Mouse (Mus musculus) MEL-GATA-1-ER (cell line): ENCODE results near the gene Yipf2.
A peak's percentile ranks its signal among the peaks of the same experiment; 100 is the strongest.

Experiments
- DNase-seq: peaks from one replicate; pipeline ENCODE4 v3.0.0-alpha.2; 2012; ENCODE audit warnings: low read depth; ENCODE audit errors: extremely low read depth

The Yipf2 gene

DNA sequence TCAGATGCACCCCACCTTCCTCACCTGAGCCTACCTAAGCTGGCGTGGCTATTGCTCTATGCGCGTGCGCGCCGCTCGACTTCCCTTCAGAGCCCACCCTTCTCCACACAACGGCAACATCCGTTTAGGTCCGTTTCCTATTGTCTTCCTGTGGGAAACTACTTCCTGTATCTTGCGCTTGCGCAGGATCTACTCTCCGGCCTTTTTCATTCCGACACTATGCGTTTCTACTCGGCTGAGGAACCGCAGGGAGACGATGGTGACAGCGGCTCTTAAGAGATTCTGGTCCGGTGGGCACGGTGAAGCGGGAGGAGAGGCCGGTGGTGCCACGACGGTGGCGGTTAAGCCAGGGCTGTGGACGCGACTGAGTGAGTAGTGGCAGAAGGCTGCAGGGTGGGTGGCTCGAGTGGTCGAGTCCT is at the start of gene Yipf2, which contains the start of gene Timm29:
TSS of gene Yipf2 (minus strand) at position 126 of the 419 bp plus-strand sequence.
TSS of gene Timm29 (plus strand) at position 20 of the 419 bp plus-strand sequence.
- DNase-seq = peak; percentile 99

DNA sequence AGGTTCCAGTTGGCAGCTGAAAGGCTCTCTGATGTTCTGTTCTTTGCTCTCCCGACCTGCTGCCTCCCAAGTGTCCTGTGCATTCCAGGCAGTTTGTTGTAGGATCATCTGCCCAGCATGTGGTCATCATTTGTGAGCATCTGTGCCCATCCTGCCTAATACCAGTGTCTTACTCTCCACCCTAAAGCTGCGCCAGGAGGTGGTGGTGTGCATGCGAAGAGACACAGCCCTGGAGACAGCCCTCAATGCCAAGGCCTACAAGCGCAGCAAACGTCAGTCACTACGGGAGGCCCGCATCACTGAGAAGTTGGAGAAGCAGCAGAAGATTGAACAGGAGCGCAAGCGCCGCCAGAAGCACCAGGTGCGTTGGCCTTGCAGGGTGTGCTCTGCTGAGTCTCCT is 46.4 kb upstream of the Yipf2 start:
- no peak for DNase-seq

DNA sequence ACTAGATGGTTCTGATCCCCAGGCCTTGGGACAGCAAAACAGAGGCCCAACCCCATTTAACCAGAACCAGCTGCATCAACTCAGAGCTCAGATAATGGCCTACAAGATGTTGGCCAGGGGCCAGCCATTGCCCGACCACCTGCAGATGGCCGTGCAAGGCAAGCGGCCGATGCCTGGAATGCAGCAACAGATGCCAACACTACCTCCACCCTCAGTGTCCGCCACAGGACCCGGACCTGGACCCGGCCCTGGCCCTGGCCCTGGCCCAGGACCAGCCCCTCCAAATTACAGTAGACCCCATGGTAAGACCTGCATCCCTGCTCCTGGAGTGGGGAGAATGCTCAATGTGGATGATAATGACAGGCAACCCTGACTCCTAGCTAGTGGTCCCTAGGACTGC is 43.0 kb upstream of the Yipf2 start:
- no peak for DNase-seq

DNA sequence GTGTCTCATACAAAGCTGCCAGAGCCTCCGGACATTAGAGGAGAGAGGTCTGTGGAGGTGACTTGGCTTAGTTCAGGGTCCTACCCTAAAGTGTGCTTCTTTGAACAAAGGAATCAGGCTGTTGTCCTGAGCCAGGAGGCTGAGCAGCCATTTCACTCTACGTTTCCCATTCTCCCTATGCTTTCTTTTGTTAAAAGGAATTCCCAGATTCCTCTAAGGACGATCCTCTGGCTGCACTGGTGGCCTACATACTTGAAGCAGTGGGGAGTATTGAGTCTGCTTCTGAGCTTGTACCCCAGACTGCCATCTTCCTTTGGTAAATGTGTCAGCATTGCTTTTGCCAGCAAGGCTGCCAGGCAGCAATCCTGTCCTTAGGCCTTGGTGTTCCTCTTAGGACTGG is 40.5 kb upstream of the Yipf2 start:
- no peak for DNase-seq

DNA sequence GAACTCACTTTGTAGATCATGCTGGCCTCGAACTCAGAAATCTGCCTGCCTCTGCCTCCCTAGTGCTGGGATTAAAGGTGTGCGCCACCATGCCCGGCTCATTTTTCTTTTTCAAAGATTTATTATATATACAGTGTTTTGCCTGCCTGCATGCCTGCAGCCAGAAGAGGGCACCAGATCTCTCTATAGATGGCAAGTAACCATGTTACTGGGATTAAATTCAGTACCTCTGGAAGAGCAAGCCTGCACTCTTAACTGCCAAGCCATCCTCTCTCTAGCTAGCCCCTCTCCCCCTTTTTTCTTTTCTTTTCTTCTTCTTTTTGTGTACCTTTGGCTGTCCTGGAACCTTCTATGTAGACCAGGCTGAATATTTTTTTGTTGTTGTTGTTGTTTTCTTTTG is 38.0 kb upstream of the Yipf2 start:
- DNase-seq = peak; percentile 50

DNA sequence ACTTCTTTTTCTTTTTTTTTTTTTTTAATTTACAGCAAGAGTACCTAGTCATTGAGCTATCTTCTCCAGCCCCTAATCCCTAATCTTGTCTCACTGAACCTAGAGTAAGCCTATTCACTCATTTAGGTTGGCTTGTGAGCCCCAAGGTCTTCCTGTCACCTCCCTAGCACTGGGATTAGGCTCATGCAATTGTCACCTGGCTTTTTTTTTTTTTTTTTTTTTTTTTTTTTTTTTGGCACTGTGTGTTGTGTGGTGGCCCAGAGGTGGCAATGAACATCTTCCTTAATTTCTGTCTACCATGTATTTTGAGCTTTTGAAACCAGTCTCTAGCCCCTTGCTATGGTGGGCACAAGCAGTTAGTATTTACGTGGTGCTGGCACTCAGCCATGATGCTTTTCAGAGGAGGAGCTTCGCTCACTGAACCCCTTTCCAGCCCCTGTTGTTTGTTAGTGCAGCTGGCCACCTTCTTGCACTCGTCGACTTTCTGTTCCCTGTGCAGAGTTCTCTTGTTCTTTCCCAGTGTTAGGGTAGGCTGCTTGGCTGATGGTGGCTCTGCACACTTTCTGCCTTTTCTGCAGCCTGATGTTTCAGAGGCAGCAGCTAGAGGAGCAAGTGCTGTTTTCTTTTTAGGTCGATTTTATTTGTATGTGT is 34.6 kb upstream of the Yipf2 start:
- no peak for DNase-seq

DNA sequence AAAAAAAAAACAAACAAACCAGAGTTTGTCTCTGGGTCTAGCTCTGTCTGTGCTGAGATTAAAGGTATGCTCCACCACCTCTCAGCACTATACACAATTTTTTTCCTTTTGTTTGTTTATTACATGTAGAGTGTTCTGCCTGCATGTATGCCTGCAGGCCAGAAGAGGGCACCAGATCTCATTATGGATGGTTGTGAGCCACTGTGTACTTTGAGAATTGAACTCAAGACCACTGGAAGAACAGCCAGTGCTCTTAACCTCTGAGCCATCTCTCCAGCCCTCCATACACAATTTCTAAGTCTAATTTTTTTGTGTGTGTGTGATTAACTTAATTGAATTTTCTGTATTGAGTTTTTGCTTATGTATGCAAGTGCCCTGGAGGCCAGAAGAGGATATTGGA is 33.9 kb upstream of the Yipf2 start:
- peak; percentile 27 for DNase-seq

DNA sequence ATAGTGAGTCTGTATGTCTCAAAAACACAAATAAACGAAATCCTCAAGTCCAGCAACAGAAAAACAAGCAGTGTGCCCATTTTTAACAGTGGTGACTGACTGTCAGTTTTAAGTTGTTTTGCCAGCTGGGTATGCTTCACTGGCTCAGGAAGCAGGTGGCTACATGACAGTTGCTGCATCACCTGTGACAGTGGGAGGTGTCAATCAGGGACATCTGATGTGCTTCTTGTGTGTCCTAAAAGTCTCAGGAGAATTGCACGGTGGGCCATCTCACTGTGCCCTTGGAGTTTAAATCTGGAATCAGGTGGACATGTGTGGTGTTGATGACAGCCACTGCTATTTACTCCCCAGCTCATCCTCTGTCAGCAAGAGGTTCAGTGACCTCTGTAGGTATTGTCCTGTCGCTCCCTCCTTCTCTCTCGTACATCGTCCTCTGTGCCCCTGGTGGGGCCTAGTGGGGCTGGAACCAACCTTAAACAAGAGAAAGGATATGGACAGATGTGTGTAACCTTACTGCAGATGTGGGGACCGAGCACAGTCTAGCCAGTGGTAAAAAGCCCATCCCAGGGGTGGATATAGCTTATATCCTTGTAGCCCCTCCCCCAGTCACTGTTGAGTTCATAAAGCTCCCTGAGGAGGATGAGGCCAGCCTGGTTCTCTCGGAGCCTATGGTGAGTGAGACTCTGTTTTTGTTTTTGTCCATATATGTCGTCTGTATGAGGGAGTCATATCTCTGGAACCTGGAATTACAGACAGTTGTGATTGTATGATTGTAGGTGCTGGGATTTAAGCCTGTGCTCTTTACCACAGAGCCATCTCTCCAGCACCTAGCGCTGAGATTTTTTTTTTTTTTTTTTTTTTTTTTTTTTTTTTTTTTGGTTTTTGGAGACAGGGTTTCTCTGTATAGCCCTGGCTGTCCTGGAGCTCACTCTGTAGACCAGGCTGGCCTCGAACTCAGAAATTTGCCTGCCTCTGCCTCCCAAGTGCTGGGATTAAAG is 33.0 kb upstream of the Yipf2 start:
- DNase-seq = no peak

DNA sequence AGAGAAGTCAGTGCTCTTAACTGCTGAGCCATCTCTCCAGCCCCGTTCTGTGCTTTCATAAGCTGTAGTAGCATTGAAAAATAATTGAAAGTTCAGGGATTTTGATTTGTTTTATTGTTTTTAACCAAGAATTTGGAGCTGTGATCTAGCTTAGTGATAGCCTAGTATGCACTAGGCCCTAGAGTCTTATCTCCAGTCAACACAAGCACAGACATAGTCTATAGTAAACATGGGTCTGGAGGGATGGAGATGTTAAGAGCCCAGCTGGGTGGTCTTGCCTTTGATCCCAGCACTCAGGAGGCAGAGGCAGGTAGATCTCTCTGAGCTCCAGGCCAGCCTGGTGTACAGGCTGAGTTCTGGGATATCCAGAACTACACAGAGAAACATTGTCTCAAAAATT is 30.0 kb upstream of the Yipf2 start:
- no peak for DNase-seq

DNA sequence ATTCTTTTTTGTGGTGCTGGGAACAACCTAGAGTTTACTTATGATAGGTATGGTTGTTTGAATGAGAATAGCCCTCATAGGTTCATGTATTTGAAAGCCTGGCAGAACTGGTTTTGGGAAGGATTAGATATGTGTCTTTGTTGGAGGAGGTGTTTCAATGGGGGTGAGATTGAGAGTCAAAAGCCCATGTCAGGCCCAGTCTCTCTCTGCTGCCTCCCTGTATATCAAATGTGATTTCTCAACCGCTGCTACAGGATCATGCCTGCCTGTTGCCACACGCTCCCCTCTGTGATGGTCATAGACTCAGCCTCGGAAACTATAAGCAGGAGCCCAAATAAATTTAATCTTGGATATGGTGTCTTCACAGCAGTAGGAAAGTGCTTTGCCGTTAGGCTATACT is 27.6 kb upstream of the Yipf2 start:
- DNase-seq = no peak

DNA sequence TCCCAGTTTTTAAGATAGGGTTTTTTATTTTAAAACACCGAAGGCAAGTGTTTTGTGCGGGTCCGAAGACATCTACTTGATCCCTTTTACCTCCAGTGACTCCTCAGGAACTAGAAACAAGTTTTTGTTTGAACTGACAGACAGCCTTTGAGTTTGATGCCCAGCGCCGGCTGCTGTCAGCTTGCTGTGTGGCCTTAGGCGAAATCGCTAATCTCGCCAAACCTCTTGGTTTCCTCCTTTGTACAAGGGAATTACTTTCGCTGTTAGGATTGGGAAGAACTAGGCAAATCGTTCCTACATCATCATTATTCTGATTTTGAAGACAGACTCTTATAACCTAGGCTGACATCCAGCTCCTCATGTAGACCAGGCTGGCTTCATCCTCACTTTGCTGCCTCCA is 24.4 kb upstream of the Yipf2 start:
- DNase-seq = peak; percentile 45

DNA sequence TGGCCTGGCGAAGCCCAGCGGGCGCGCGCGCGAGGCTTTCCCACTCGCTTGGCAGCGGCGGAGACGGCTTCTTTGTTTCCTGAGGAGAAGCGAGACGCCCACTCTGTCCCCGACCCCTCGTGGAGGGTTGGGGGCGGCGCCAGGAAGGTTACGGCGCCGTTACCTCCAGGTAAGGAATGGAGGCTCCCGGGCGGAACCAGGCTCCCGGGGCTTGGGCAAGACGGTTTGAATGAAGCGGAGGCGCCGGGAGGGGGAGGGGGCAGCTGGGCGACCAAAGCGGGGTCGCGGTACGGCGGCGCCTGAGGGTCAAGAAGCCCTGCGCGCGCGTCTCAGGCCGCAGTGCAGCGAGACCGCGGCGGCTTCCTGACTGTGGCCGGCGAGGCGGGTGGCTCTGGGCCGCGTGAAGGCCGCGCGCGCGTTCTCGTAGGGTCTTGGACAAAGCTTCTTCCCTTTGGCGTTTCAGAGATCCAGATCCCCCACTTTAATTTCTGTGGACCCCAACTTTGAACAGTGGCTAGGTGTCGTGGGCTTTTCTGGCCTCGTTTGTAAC is 23.7 kb upstream of the Yipf2 start:
- no peak for DNase-seq

DNA sequence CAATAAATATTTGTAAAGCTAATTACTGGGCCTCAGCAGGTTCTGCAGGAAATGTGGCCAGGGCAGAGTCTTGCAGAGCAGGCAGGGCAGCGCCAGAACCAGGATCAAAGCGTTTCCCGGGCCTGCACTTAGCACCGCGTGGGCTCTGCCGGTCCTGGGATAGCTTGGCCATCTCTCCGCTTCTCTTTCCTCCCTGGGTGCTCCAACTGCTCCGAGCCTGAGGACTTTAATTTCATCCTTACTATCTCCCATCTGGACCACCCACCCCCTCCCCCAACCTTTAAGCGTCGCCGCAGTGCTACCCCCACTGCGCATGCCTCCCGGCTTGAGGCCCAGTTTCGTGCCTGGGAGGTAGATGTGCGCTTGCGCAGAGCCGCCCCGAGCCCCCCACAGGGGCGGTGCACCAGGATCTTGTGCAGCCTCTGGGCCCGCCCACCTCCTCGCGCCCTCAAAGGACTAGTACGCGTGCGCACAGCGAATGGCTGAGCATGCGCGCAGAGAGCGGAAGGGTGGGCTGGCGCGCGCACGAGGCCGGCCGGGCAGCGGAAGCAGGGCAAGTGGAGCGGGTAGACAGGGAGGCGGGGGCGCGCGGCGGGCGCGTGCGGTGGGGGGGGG is 23.1 kb upstream of the Yipf2 start, which contains the start of gene Smarca4:
TSS of gene Smarca4 (plus strand) at position 553 of the 615 bp plus-strand sequence.
- peak; percentile 96 for DNase-seq

DNA sequence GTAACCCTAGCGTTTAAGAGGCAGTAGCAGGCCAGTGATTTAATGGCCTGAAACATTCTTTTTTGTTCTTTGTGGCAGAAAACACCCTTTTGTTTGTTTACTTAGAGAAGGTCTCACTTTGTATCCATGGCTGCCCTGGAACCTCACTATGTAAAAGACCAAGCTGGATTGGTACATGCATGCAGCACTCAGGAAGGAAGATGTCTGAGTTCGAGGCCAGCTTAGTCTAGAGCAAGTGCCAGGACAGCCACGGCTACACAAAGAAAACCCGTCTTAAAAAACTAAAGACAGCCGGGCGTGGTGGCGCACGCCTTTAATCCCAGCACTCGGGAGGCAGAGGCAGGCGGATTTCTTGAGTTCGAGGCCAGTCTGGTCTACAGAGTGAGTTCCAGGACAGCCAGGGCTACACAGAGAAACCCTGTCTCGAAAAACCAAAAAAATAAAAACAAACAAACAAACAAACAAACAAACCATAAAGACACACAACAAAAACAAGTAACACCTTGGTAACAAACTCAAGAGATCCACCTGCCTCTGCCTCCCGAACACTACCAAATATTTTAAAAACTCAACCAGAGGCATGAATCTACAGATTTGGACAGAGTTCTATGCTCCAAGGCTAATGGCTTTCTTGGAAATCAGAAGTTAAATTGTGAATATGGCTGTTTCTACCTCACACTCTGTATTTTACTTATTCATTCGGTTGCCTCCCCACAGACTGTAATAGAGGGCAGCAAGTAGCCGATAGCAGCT is 22.4 kb upstream of the Yipf2 start:
- peak; percentile 33 for DNase-seq

DNA sequence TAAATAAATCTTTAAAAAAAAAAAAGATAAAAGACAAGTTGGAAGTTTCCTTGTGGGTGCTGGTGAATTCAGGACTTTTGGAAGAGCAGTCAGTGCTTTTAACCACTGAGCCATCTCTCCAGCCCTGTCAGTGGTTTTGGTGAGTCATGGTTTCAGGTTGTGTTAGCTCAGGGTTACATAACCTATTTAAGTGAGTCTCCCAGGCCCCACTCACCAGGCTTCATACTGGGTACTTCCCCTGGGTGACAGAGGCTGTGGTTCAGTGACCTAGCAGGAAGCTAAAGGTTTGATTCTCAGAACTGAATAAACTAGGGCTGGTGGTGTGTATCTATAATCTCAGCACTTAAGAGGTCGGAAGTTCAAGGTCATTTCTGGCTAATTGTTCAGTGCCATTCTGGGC is 17.2 kb upstream of the Yipf2 start:
- DNase-seq = no peak

DNA sequence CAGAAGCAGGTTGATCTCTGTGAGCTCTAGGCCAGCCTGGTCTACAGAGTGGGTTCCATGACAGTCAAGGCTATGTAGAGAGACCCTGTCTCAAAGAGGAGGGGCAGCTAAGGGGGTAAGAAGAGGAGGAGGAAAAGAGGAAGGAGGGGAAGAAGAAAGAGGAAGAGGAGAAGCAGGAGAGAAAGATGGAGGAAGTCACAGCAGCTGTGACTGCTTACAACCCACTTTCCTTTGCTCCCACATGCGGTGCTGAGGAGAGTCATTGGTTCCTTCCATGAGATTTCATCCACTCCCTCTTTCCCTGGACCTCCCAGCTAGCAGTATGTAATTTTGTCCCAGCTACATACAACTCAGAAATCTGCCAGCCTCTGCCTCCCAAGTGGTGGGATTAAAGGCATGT is 14.0 kb upstream of the Yipf2 start:
- no peak for DNase-seq

DNA sequence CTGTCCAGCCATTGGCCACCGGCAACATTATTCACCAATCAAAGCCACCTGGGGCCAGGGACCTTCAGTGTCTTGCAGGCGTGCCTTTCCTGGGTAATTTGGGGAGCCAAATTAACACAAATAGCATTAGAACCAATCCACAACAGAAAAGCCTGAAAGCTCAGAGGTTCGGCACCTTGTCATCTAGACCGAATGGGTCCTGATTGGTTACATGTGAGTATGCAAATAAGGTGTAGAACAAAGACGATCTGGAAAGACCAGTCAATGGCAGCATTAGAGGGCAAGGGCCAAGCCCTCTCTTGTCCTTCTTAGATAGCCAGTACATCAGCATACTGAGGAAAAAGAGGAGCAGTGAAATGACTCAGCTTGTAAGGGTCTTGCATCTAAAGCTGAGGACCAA is 13.2 kb upstream of the Yipf2 start:
- no peak for DNase-seq

DNA sequence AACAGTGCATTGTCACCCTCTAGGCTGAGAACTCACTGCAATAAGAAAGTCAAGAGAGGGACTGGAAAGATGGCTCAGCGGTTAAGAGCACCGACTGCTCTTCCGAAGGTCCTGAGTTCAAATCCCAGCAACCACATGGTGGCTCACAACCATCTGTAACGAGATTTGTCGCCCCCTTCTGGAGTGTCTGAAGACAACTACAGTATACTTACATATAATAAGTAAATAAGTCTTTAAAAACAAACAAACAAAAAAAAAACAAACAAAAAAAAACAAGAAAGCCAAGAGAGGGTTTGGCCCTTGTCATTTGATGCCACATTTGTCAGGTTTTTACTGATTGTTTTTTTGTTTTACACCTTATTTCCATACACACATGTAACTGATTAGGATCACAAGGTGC is 11.5 kb upstream of the Yipf2 start:
- no peak for DNase-seq

DNA sequence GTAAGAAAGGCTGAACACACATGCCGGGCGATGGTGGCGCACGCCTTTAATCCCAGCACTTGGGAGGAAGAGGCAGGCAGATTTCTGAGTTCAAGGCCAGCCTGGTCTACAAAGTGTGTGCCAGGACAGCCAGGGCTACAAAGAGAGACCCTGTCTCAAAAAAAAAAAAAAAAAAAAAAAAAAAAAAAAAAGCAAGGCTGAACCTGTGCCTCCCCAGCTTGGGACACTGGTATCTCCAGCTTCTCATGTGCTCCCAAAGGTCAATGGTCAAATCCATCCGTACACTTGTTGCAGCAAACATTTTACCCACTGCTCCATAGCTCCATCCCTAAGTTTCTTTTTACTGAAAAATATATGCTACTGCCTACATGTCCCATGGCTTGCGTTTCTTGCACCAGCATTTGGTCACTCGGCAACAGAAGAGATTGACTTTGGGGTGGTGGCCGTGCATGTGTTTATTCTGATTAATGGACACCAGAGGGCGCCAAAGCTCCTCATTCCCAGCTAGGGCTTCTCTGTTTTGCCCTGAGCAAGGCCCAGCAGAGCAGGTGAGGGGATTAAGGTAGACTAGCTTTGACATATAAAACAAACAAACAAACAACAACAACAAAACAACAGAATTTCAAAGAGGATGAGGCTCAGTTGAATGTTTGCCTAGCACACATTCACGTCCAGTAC is 9.2 kb upstream of the Yipf2 start:
- peak; percentile 66 for DNase-seq

DNA sequence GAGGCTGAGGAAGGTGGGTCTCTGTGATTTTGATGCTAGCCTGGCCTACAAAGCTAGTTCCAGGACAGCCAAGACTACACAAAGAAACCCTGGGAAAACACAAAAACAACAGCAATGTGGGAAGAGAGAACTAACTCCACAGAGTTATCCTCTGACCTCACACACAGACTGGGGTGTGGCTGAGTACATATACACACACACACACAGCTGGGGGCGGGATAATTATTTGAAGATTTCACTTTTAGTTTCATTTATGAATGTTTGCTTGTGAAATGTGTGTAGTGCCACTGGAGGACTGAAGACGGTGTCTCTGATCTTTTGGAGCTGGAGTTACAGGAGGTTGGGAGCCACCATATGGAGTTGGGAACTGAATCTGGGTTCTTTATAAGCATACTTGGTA is 8.4 kb upstream of the Yipf2 start:
- DNase-seq = no peak
